Mouse (Mus musculus) hindbrain, postnatal 0 days (tissue): ENCODE results near the gene Nav3. TPM values are rescaled to one million over a fixed set of nuclear protein-coding genes. Genes with fewer than 3 reads are reported as not detected.
A peak's percentile ranks its signal among the peaks of the same experiment; 100 is the strongest.

Source experiments
- ATAC-seq: fragments of 200-750 bp; cut with Nextera tagmentation; 2 replicates; pipeline ENCODE4 v1.8.0; 2017; ENCODE audit warnings: mild to moderate bottlenecking, moderate TSS enrichment, moderate library complexity
- DNase-seq: peaks from one replicate; pipeline ENCODE4 v3.0.0-alpha.2; 2015; ENCODE audit warnings: low spot score
- H3K27ac ChIP-seq: fragments of 300-500 bp; sonication (generic); 2 replicates; pipeline ENCODE4 v1.5.1; 2014; ENCODE audit warnings: mild to moderate bottlenecking
- H3K27me3 ChIP-seq: fragments of 300-500 bp; sonication (generic); 2 replicates; pipeline ENCODE4 v1.6.1; 2014; ENCODE audit warnings: low read length, mixed read lengths; ENCODE audit not compliant: insufficient read depth
- H3K36me3 ChIP-seq: fragments of 300-500 bp; sonication (generic); 2 replicates; pipeline ENCODE4 v1.6.1; 2014; ENCODE audit warnings: low read length, mixed read lengths; ENCODE audit not compliant: insufficient read depth
- H3K4me1 ChIP-seq: fragments of 300-500 bp; sonication (generic); 2 replicates; pipeline ENCODE4 v1.6.1; 2014; ENCODE audit warnings: antibody characterized with exemption, low read length, mixed read lengths; ENCODE audit not compliant: insufficient read depth
- H3K4me2 ChIP-seq: fragments of 300-500 bp; sonication (generic); 2 replicates; pipeline ENCODE4 v1.6.1; 2014; ENCODE audit warnings: low read depth, mild to moderate bottlenecking, low read length, moderate library complexity, mixed read lengths
- H3K4me3 ChIP-seq: fragments of 300-500 bp; sonication (generic); 2 replicates; pipeline ENCODE4 v1.5.1; 2014; ENCODE audit warnings: low read length
- H3K9ac ChIP-seq: fragments of 300-500 bp; sonication (generic); replicated peaks from 2 replicates; pipeline ENCODE4 v1.6.1; 2014; ENCODE audit warnings: mild to moderate bottlenecking, low read length, moderate library complexity, mixed read lengths
- H3K9me3 ChIP-seq: fragments of 300-500 bp; sonication (generic); 2 replicates; pipeline ENCODE4 v1.6.1; 2016; ENCODE audit warnings: low read length, mixed read lengths
- CTCF ChIP-seq: IDR thresholded peaks from 2 replicates; pipeline ENCODE4 v1.5.1; 2016; ENCODE audit warnings: antibody characterized with exemption, control low read depth, low read depth
- WGBS: fragments of 180-500 bp; shearing (Covaris S2); extraction: QIAGEN DNeasy Blood & Tissue Kit; methylation state at CpG from one replicate; pipeline ENCODE4 v1.1.7; 2014; 5-methylcytosine and 5-hydroxymethylcytosine counted together
- polyA plus RNA-seq: library from polyadenylated mRNA; unstranded; fragments of >200 nt; fragmentation: Nextera tagmentation; extraction: Ambion mirVana; gene quantifications from 2 replicates; pipeline ENCODE4 v1.2.1, GENCODE M21; 2015
- total RNA-seq: library from RNA; depleted of rRNA; stranded (reverse); fragments of >200 nt; gene quantifications from 2 replicates; pipeline ENCODE4 v1.2.3, GENCODE M21; 2014

The Nav3 gene
- total and polyA plus RNA-seq, 2 experiments from 2014 or later: 18.2 to 98.1 TPM

- Histone ChIP-seq H3K27me3 (no peaks in the 10 kb centered on the region), H3K4me3 (no peak overlapping the region), H3K4me1 (no peaks in the 10 kb centered on the region), H3K36me3 (no peaks in the 10 kb centered on the region), H3K27ac (no peak overlapping the region), H3K4me2 (no peak overlapping the region), H3K9ac (no peak overlapping the region), H3K9me3 (no peaks in the 10 kb centered on the region)
- no peak for ATAC-seq
- TF ChIP-seq CTCF: no peak
- WGBS: 68% methylated on average over 2 of the region's 2 CpGs
- no peak for DNase-seq
Measured at GRCm38 (mm10) chr10:109672896-109673295, 783.1 kb downstream of the Nav3 start.

- Histone ChIP-seq H3K9ac (no peak overlapping the region), H3K4me1 (no peaks in the 10 kb centered on the region), H3K27me3 (no peaks in the 10 kb centered on the region), H3K36me3 (no peaks in the 10 kb centered on the region), H3K9me3 (no peaks in the 10 kb centered on the region), H3K4me3 (no peak overlapping the region), H3K4me2 (no peak overlapping the region), H3K27ac (no peak overlapping the region)
- DNase-seq: peak; percentile 20
- TF ChIP-seq CTCF: no peak
- no peak for ATAC-seq
- 61% methylated on average over 4 of the region's 4 CpGs for WGBS
Measured at GRCm38 (mm10) chr10:109667453-109667852, 788.6 kb downstream of the Nav3 start.

- Histone ChIP-seq H3K4me3 (no peak overlapping the region), H3K4me2 (peak overlapping the region; percentile 42), H3K9ac (no peak overlapping the region), H3K9me3 (no peaks in the 10 kb centered on the region), H3K36me3 (no peaks in the 10 kb centered on the region), H3K27me3 (no peaks in the 10 kb centered on the region), H3K4me1 (no peaks in the 10 kb centered on the region), H3K27ac (no peak overlapping the region)
- 27% methylated on average over 14 of the region's 14 CpGs for WGBS
- DNase-seq (peak; percentile 90), ATAC-seq (peak; percentile 78)
- TF ChIP-seq CTCF: peak; percentile 90
Measured at GRCm38 (mm10) chr10:109664629-109665317, 791.2 kb downstream of the Nav3 start.

GRCm38 (mm10) chr10:109651516-109651915 is 804.5 kb downstream of the Nav3 start:
- WGBS: 39% methylated on average over 7 of the region's 7 CpGs
- H3K27me3 ChIP-seq: no peaks in the 10 kb centered on the region
- TF ChIP-seq CTCF: no peak
- H3K4me2 ChIP-seq: no peak overlapping the region
- peaks cover 9% of the 10 kb centered on the region; the same call in 1 of the 2 replicates for H3K4me1 ChIP-seq
- no peaks in the 10 kb centered on the region for H3K36me3 ChIP-seq
- no peak overlapping the region for H3K9ac ChIP-seq
- DNase-seq: peak; percentile 73
- peak; percentile 77; the same call in 1 of the 2 replicates for ATAC-seq
- no peak overlapping the region for H3K27ac ChIP-seq
- no peak overlapping the region for H3K4me3 ChIP-seq
- H3K9me3 ChIP-seq: no peaks in the 10 kb centered on the region

- H3K4me3 ChIP-seq: no peak overlapping the region
- no peak for TF ChIP-seq CTCF
- H3K9me3 ChIP-seq: no peaks in the 10 kb centered on the region
- DNase-seq: no peak
- no peak overlapping the region for H3K4me2 ChIP-seq
- no peaks in the 10 kb centered on the region for H3K36me3 ChIP-seq
- ATAC-seq: no peak
- no peaks in the 10 kb centered on the region for H3K4me1 ChIP-seq
- no peaks in the 10 kb centered on the region for H3K27me3 ChIP-seq
- no peak overlapping the region for H3K27ac ChIP-seq
- H3K9ac ChIP-seq: no peak overlapping the region
- 93% methylated on average over 3 of the region's 3 CpGs for WGBS
Measured at GRCm38 (mm10) chr10:109643598-109643997, 812.4 kb downstream of the Nav3 start.

- no peak for TF ChIP-seq CTCF
- H3K9me3 ChIP-seq: no peaks in the 10 kb centered on the region
Measured at GRCm38 (mm10) chr10:109641806-109642205, 814.2 kb downstream of the Nav3 start.

GRCm38 (mm10) chr10:109637702-109638101 is 818.3 kb downstream of the Nav3 start:
- no peak for DNase-seq

More at GRCm38 (mm10) chr10:109641806-109642205, 814.2 kb downstream of the Nav3 start:
- no peak overlapping the region for H3K4me2 ChIP-seq
- H3K27ac ChIP-seq: no peak overlapping the region
- DNase-seq: no peak
- H3K9ac ChIP-seq: no peak overlapping the region
- no peaks in the 10 kb centered on the region for H3K36me3 ChIP-seq
- WGBS: 65% methylated on average over 7 of the region's 7 CpGs
- no peaks in the 10 kb centered on the region for H3K4me1 ChIP-seq
- no peak overlapping the region for H3K4me3 ChIP-seq
- H3K27me3 ChIP-seq: no peaks in the 10 kb centered on the region
- ATAC-seq: no peak

More at GRCm38 (mm10) chr10:109637702-109638101, 818.3 kb downstream of the Nav3 start:
- H3K4me3 ChIP-seq: no peak overlapping the region
- H3K27ac ChIP-seq: no peak overlapping the region
- no peak for TF ChIP-seq CTCF
- H3K9me3 ChIP-seq: no peaks in the 10 kb centered on the region
- 61% methylated on average over 16 of the region's 16 CpGs for WGBS
- H3K4me2 ChIP-seq: no peak overlapping the region; the same call in 1 of the 2 replicates
- no peak overlapping the region for H3K9ac ChIP-seq
- ATAC-seq: no peak
- H3K36me3 ChIP-seq: no peaks in the 10 kb centered on the region
- H3K4me1 ChIP-seq: no peaks in the 10 kb centered on the region
- no peaks in the 10 kb centered on the region for H3K27me3 ChIP-seq
